Mouse (Mus musculus): ENCODE measurements at regions not wholly inside any gene's neighbourhood (a gene's known extent, or its start where the extent isn't known, plus 50 kb on each side); places are given as distances from the start of the nearest gene placed in this dataset.

GRCm38 (mm10) chr4:110125067-110125784 lies 147.4 kb downstream of the Dmrta2 start:
- no peak for DNase-seq

- no peak for DNase-seq
Measured at GRCm38 (mm10) chr4:110127941-110128520, 150.2 kb downstream of the Dmrta2 start.

- peak; percentile 74 to 76 for DNase-seq
Measured at GRCm38 (mm10) chr4:110128918-110129317, 151.1 kb downstream of the Dmrta2 start.

GRCm38 (mm10) chr4:110129518-110129917 lies 151.7 kb downstream of the Dmrta2 start:
- peak; percentile 3 to 7 for DNase-seq

GRCm38 (mm10) chr4:110132061-110132460 lies 154.2 kb downstream of the Dmrta2 start:
- DNase-seq: no peak

- DNase-seq: no peak
Measured at GRCm38 (mm10) chr4:110134036-110134435, 156.2 kb downstream of the Dmrta2 start.

GRCm38 (mm10) chr4:110145229-110145628 lies 167.4 kb downstream of the Dmrta2 start:
- DNase-seq: no peak

GRCm38 (mm10) chr4:110152103-110152946 lies 174.5 kb downstream of the Dmrta2 start:
- DNase-seq: peak; percentile 3 to 8

Measured in cerebellum, adult 18-20 months (tissue).